Mouse (Mus musculus) lung, adult 2 months (tissue): ENCODE data around the gene Fgd2.

Experiments used
- CTCF ChIP-seq: fragments of 200-500 bp; IDR thresholded peaks from 2 replicates; pipeline ENCODE4 v1.5.1; 2011; ENCODE audit warnings: mild to moderate bottlenecking, low read length, control low read depth; ENCODE audit not compliant: insufficient read depth
- POLR2A ChIP-seq: fragments of 200-500 bp; IDR thresholded peaks from 2 replicates; pipeline ENCODE4 v1.6.1; 2011; ENCODE audit warnings: low read depth, mild to moderate bottlenecking, control low read depth, low read length, borderline replicate concordance; ENCODE audit errors: extremely low read depth

DNA sequence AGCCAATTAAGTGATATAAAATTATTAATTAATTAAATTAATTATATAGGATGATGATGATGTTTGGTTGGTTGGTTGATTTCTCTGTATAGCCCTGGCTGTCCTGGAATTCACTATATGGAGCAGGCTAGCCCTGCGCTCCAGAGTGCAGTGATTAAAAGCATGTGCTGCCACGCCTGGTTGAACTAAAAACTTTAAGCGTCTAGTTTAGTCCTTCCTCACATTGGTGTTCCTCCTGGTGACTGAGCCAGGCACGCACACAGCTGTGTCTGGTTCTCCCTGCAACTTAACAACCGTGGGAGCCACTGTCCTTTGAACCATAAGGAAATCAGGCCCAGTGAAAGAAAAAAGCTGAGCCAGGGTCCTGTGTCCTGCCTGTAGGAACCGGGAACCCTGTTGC lies 45.4 kb downstream of the Fgd2 start:
- TF ChIP-seq POLR2A (no peak), CTCF (no peak)
